Comparison of ENCODE assay signal across 1 mouse cellular context in the genomic region with DNA sequence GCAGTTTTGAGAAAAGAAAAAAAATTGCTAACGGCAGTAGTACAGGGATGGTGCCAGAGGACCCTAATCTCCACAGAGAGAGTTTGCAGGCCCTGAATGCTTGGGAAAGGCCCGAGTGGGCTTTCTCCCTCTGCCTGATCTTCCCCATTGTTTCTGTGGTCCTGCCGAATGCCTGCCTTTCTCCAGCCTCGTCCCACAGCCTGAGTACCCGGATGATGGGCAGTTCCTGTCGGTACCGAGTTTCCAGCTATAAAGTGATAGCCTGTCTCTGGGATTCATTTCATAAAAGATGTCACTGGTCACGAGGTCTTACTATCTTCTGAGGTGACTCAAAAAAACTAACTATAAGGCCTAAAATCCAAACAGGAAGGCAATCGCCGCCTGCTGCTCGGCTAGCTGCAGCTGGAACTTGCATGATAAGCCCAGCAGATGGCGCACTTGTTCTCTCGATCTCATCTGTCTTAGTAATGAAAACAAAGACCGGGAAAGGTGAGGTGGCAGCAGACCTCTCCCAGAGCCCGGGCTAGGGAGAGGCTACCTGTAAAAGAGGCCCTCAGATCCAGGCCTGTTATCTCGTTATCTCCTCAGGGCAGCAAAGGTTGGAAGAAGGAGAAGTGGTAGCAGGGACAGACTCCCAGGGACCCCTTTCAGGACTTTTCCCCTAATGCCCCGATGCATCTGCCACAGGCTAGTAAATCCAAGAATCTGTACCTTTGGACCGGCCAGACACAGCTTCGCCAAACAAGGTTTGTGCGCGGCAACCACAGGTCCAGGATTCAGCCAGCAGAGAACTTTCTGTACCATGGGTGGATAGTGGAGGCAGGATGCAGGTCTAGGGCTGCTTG.
TF ChIP-seq lines count a peak whose summit lies in the region.

No protein-coding gene starts in this region.

TF ChIP-seq in CH12.LX, 34 proteins besides CTCF, POLR2A, EP300 and RAD21:
- TF ChIP-seq SMC3 (IDR thresholded peaks at IDR 0.05; ENCODE audit: low read depth, low read length) (peak; percentile 69), ELF1 (IDR thresholded peaks at IDR 0.05; ENCODE audit: low read depth, low read length) (0 out of 2 replicates have a peak, but pooled peaks have one; percentile 23), NELFE (IDR thresholded peaks at IDR 0.05; ENCODE audit: low read depth, low read length) (peak; percentile 44; the same call in 1 of the 2 replicates), MXI1 (IDR thresholded peaks at IDR 0.05; ENCODE audit: low read depth, low read length) (no peak), ZC3H11A (IDR thresholded peaks at IDR 0.05; ENCODE audit: low read depth, low read length) (no peak; the same call in 1 of the 2 replicates), TCF12 (IDR thresholded peaks at IDR 0.05; ENCODE audit: low read depth, low read length) (peak; percentile 32; the same call in 1 of the 2 replicates), IRF4 (IDR thresholded peaks at IDR 0.05; ENCODE audit: low read depth, low read length) (0 out of 2 replicates have a peak, but pooled peaks have one; percentile 27)
